Mouse (Mus musculus): ENCODE data around the gene Gm42417. TPM values are rescaled to one million over a fixed set of nuclear protein-coding genes. Genes with fewer than 3 reads are reported as not detected.
A peak's percentile ranks its signal among the peaks of the same experiment; 100 is the strongest.
"Not testable (repeated sequence)": the region's sequence is repeated elsewhere in the genome, so short reads cannot be mapped to it uniquely, and the experiment has no call there.

Gene Gm42417
- total RNA-seq, 2 experiments from 2014 or later, result 193 to 229 TPM

DNA sequence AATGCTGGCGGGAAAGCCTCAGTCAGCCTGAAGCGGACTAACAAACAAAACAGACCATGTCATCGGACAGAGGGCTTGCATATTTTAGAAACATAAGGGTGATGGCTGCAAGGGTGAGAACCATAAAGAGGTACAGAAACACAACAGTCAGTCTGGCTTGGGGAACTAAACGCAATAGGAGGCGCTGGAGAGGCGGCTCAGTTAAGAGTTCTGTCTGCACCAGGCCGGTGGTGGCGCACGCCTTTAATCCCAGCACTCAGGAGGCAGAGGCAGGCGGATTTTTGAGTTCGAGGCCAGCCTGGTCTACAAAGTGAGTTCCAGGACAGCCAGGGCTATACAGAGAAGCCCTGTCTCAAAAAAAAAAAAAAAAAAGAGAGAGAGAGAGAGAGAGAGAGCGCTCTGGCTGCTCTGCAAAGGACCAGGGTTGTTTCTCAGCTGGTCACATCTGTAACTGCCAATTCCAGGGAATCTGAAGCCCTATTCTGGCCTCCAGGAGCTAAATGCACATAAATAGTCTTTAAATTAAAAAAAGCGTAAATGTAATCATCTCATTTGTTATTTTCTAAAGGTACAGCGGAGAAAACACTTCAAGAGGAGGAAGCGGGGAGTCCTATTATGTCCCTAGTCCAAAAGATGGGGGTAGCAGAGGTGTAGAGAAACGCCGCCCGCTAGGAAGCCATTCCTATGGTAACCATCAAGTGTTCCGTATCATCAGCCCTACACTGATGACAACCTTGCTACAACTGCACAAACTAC is 6.8 kb upstream of the Gm42417 start:
- DNase-seq, result no peak

DNA sequence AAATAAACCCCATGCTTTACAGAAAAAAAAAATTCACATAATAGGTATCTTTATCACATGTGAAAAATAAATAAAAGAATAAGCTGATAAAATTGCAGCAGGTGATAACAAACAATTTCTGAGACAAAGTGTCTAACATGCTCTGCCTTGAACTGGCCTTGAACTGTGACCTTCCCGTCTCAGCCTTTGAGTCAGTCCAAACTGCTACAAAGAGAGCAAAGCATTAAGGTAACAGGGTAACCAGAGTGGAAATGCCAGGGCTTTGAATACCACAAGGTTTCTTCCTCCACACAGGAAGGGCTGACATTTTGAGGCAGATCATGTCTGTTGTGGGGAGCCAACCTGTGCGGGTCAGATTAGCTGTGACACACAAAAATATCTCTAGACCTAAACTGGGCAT is 6.2 kb upstream of the Gm42417 start:
- no peak for DNase-seq

DNA sequence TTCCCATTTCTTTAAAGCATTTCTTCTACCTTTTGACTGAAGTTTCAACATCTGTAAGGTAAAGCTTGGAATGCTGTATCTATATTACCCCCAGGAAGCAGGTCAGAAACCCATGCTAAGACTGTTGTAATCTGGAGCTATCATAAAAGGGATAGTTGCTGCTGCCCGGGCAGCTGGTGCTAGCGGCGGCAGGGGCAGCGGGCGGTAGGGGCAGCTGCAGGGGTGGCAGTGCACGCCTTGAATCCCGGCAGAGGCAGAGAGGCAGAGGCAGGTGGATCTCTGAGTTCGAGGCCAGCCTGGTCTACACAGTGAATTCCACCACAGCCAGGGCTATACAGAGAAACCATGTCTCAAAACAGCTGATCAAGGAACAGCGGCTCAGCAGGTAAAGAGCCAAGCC is 3.7 kb upstream of the Gm42417 start:
- no peak for DNase-seq

DNA sequence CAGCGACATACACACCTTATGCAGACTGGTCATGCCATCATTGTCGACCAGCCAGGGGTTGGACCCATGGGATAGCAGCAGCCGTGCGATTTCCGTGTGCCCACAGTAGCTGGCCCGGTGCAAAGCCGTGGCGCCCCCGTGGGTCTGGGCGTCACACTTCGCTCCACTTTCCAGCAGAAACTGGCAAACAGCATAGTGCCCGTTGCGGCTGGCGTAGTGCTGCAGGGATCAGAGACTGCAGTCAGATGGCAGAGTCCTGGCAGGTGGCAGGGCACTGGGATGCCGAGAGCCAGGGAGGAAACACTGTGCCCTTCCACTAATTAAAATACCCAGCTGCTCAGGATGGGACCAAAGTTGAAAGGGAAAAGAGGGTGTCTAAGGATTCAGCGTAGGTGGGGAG is 2.6 kb upstream of the Gm42417 start:
- DNase-seq, result no peak

DNA sequence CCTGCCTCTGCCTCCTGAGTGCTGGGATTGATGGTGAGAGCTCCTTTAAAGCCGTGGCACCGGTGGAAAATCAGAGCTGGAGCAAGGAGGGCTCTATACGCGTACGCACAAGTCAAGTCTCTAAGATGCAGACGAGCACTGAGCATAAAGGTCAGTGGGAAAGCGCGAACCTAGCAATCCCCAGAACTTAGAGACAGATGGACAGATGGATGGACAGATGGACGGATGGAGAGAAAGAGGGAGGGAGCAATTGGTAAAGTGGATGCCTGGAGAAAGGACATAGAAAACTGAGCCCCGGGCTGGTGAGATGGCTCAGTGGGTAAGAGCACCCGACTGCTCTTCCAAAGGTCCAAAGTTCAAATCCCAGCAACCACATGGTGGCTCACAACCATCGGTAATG is 1.6 kb upstream of the Gm42417 start:
- DNase-seq, result no peak

DNA sequence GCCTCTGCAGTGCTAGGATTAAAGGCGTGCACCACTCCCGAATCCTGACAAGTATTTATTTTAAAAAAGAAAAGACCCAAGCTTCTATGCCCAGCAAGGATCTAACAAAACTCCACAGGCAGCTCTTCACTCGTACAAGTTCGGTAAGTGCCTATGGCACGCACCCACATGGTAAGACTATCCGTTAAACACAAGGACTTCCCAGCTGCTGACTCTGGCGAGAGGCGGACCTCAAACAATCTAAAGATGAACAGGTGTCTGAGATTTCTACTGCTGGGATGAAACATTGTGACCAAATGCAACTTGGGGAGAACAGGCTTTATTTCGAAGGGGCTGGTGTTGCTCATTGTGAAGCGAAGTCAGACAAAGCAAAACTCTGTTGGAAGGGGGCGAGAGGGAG is 903 bp upstream of the Gm42417 start:
- no peak for DNase-seq

DNA sequence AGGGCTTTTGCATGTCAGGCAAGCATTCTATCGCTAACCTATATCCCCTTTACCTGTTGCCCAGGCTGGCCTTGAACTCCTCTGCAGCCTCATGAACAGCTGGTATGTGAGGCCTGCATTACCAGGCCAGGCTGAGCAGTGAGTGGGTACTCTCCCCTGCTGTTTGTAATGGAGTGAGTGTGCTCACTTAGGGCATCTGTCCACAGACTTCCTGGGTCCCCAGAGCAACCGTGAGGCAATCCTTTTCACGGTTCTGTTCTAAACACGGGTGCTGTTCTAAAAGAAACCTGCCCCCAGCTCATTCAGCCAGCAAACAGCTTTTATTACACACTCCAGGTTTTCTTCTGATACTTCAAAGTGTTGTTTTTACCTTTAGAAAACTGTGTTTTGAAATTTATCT is 502 bp downstream of the Gm42417 start:
- DNase-seq, result no peak

DNA sequence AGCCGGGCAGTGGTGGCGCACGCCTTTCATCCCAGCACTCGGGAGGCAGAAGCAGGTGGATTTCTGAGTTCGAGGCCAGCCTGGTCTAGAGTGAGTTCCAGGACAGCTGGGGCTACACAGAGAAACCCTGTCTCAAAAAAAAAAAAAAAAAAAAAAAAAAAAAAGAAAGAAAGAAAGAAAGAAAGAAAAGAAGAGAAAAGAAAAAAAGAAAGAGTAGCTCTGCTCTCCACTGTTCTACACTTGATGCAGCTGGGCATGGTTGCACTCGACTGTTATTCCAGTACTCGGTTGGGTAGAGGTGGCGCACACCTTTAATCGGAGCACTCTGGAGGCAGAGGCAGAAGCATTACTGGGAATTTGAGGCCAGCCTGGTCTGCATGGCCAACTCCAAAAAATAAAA is 2.4 kb downstream of the Gm42417 start, which contains the start of gene Ankrd23:
Ankrd23 (minus strand) TSS at position 101 of the 400 bp plus-strand sequence.
- DNase-seq, result not testable (repeated sequence)

DNA sequence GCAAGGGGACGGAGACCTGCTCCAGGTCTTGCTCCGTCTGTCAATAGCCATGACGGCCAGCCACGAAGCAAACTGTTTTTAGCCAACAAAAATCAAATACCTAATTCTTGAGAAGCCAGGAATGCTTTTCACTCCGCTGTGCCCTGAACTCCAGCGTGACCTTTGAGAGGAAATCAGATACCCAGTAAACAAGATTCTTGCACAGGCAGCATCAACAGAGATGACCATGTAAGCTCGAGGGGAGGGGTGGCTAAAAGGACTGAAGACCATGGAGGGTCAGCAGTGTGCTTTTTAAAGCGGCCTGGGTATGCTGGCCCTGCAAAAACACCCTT is 2.9 kb downstream of the Gm42417 start:
- no peak for DNase-seq

DNA sequence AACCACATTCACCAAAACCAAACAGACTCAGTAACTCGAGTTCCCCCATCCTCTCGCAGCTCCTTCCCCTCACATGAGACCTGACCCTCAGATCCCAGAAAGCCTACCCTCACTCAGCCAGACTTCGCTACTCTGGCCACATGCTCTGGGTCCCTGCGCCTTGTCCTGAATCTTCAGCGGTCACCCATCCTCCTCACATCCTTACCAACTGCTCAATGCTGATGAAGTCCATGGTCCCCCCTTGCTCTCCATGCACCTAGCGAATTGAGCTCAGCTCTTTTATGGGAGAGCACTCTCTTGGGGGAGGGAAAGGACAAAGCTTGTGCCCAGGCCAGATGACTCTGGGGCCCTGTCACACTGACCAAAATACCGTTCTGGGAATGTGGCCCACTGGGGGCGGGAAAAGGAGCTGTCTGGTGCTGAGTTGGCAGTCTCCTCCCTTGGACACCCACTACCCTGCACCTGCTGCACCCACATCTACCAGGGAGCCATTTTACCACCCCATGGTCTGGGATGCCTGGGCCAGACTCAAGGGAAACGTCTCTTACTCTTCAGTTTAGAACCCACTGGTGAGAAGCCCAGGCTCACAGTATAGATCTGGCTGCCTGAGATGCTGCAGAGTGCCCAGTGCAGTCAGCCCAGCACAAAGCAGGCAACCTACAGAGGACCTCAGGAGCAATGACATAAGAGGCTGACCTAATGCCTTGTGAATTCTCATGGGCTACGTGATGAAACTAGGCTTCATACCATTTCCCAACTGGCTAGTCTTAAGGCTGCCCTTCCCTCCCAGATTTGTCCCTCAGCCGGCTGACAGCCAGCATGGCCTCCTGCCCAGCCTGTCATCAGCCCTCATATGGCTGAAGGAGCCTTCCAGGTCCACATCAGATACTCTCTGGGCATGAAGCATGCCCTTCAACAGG is 3.5 kb downstream of the Gm42417 start:
- peak; percentile 80 for DNase-seq

DNA sequence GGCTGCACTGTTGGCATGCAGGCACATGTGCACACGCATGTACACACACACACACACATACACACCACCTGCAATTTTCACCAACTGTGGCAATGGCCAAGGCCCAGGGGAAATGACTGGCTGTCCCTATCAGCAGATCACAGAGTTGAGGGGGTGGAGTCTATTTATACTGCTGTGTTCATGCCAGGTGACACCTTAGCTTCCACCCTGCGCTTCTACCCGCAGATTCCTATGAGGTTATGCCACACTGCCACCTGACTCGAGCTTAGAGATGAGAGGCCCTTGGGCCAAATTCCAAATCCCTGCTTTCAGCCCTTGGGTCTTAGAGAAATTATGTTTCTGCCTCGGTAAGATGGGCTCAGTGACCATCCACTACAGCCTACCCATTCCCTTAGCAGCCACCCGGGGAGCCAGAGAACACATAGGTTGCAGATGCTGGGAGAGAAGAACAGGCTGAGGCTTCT is 4.6 kb downstream of the Gm42417 start:
- DNase-seq, result no peak

DNA sequence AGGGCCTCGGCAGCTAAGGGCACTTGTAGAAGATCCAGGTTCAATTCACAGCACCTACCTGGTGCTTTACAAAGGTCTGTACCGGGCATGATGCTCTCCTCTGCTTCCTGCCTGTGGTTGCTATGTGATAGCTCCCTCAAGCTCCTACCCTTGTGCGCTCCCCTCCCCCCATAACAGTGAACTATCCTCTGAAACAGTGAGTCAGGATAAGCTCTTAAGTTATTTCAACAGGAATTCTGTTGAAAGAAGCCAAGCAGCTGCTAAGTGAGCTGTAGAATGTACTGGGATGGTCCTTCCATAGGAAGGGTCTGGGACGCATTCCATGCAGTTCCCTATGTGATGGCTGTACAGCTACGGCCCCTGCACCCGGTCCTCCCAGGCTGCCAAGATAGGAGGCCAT is 5.7 kb downstream of the Gm42417 start:
- DNase-seq, result no peak

DNA sequence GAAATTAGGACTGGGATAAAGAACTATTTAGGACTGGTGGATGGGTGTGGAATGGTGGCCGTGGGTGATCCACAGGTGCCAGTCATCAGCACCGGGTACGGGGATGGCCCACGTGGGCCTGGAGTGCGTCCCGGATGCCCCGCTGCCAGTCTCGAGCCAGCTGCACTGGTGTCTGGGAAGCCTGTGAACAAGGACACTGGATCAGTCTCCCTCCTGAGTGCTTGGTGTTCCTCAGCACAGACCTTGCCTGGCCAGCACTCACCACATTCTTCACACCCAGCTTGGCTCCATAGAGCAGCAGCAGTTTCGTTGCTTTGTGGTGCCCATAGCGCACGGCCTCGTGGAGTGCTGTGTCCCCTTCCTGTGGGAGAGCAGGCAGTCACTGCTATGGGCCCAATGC is 7.8 kb downstream of the Gm42417 start:
- no peak for DNase-seq

DNA sequence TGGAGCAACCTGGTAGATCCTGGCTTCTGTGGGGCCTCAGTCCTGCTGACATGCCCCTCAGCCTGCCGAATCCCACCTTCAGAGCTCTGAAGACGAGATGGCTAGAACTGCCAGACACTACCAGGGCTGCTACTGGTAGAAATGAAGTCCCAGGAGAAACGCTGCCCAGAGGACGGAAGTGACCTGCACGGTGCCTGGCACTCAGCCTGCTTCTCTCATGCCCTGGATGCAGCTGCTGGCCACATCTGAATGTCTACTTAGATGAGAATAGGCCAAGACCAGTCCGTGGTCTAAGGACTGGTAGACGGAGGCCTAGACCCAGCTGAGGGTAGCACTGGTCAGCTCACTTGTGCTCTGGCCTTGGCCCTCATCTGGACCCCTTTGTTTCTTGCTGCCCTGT is 8.3 kb downstream of the Gm42417 start:
- DNase-seq, result no peak

DNA sequence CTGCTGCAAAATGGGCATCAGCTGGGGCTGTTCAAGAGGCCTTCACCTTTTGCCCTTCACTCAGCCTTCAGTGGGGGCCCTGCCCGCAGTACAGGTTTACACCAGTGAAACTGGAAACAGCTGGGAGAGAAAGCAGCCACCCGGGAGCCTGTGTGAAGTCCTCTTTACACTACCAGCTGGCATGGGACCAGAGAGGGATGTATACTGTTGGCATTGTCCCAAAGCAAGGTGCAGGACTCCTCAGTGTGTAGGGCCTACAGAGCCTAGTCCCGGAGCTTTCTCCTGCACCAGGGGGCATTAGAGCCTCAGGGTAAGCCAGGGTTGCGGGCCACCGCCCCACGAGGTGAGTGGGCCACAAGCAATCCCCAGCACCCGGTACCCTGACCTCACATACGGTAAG is 8.7 kb downstream of the Gm42417 start:
- DNase-seq, result no peak

DNA sequence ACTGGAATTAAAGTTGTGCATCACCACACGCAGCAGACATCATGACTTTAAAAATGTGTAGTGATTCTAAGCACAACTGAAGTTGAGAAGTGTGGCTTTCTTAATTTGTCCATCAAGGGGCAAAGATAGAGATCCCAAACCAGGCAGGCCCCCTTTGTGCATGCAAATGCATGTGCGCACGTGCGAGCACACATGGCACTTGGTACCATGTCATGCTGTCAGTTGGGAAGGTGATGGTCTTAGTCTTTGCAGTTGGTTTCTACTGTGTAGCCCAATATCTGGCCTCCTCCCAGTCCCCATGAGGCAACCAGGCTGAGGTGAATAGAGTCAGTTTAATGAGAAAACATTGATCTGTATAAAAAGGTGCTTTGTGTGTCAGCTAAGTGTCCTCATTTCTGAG is 9.4 kb downstream of the Gm42417 start:
- no peak for DNase-seq

DNA sequence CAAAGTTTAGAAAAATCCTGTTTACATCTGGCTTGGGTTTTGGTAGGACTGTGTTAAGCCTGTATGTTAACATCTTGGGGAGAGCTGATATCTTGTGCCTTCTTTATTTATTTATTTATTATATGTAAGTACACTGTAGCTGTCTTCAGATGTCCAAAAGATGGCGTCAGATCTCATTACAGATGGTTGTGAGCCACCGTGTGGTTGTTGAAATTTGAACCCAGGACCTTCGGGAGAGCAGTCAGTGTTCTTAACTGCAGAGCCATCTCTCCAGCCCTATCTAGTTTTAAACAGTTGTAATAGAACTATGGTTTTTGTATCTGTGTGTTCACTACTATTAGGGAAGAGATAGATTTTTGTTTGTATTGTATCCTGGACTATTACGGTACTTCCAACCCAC is 10.0 kb downstream of the Gm42417 start:
- DNase-seq, result no peak

DNA sequence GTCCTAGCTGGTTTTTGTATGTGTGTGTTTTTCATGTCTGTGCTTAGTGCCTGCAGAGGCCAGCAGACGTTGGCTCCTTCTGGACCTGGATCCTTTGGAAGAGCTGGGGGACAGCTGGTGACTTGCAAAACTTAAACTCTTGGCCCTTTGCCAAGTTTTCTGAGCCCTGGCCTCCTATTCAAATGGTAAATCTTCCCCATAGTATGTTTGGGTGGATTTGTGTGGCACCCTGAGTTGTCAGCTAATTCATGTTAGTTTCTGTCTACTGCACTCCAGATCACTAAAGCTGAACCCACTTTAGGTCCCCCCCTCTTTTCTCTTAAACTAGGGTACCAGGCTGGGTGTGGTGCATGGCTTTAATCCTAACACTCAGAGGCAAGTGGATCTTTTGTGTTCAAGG is 10.9 kb downstream of the Gm42417 start:
- DNase-seq, result no peak

DNA sequence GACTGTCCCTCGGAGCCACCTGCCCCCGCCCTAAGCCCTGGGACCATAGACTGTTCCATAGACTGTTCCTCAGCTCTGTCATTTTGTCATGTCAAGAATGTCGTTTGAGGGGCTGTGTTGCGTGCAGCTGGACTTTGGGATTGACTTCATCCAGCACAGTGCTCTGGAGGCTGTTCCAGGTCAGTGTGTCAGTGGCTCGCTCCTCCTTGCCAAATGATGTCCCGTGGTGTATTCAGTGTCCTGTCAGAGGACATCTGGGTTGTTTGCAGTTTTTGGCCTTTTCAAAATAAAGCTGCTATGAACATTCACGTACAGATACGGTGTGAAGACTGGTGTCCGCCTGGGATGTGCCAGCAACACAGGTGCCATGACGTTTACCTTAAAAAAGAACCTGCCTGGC is 12.3 kb downstream of the Gm42417 start:
- DNase-seq, result no peak

DNA sequence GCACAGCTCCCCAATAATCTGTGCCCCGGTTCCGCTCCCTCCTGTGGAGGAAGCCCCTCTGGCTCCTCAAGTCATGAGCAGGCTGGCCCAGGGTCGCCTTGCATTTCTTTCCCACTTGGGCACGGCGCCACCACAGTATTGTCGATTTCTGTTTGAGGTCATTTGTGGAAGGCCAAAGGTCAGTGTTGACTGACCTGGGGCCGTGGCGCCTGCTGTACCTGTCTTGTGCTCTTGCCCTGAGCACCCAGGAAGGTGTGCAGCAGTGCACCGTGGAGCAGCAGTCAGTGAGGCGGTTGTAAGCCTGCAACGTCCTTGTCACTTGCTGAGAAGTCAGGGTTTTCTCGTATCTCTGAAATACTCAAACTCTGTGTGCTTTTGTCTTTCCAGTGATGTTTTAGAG is 13.5 kb downstream of the Gm42417 start:
- DNase-seq, result no peak

DNA sequence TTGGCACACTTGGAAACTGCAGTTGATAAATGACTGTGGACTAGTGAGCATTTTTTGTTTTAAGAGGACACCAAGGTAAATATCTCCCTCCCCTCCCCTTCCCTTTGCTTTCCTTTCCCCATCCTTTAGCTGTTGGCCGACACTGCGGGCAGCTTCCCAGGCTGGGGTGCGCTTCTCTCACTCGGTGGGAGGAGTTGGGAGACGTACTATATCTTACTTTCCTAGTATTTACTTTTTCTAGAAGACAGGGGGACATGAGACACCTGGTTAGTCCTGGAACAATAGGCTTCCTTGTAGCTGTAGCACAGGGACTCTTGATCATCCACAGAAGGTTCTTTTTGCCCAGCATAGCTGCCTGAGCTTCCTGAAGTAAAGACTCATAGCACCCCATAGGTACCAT is 15.2 kb downstream of the Gm42417 start:
- DNase-seq, result no peak

DNA sequence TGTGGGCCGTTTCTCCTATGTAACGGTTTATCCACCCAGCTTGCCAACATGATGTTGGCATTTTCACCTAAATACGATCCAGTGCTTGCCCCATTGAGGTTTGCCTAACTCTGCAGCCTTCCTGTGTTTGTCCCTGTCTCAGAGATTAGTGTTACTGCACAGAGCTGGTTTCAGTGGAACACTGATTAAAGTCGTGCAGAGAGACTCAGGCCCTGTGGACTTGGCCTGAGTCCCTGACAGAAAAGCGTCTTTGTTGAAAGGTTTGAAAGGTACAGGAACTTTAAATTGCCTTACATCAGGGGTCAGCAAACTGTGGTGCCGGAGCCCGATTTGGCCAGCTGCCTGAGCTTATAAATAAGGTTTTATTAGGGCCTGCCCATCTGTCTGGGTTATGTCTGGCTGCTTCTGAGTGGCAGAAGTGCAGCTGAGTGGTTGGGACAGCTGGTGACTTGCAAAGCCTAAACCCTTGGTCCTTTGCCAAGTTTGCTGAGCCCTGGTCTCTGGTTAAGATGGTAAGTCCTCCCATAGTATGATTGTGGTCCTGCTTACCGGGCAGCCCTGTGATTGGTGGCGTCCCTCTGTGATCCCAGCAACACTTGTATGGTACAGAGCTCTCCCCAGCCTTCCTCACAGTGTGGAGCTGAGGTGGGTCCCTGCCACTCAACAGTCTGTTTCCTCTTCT is 15.8 kb downstream of the Gm42417 start:
- DNase-seq, result no peak

DNA sequence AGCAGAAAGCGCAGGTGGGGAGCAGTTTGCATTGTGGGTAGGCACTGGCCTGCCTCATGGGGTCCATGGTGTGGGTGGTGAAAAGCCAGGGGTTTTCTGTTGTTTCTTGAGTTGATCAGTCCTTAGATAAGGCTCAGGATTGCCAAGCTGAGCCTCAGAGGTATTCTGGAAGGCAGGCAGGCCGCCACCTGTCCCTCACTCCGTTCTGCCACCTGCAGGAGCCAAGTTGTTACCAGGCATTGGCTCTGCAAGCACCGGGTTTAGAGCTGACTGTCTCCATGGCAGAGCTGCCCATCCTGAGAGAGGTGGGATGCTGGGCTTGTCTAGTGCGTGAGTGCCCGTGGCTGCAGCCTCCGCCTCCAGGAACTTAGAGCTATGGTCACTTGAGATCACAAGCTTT is 17.0 kb downstream of the Gm42417 start:
- no peak for DNase-seq

All from gastrocnemius, postnatal 10 days (tissue).